Mouse (Mus musculus): ENCODE data around the gene Sox13. TPM values are rescaled to one million over a fixed set of nuclear protein-coding genes. Genes with fewer than 3 reads are reported as not detected.

Sox13 gene
- polyA plus RNA-seq, 1 experiment from 2014 or later: 0.24 TPM

- Histone ChIP-seq H3K79me2 (ENCODE audit: inconsistent target) (no peaks in the 10 kb centered on the region), H3K36me3 (ENCODE audit: inconsistent target) (no peaks in the 10 kb centered on the region), H3K27ac (no peak overlapping the region), H3K4me3 (ENCODE audit: inconsistent target) (peak overlapping the region; percentile 15; the same call in 1 of the 2 replicates)
- 7% methylated on average over 28 of the region's 28 CpGs for WGBS (ENCODE audit: missing documents)
These were observed 5.9 kb downstream of the Sox13 start for GRCm38 (mm10) chr1:133418164-133418800.

GRCm38 (mm10) chr1:133417539-133417938 is 6.6 kb downstream of the Sox13 start:
- Histone ChIP-seq H3K36me3 (ENCODE audit: inconsistent target) (no peaks in the 10 kb centered on the region), H3K27ac (no peak overlapping the region), H3K4me3 (ENCODE audit: inconsistent target) (0 out of 2 replicates have a peak overlapping the region, but pooled peaks have one; percentile 15), H3K79me2 (ENCODE audit: inconsistent target) (no peaks in the 10 kb centered on the region)
- WGBS (ENCODE audit: missing documents): 54% methylated on average over 1 of the region's 1 CpGs

- Histone ChIP-seq H3K4me3 (ENCODE audit: inconsistent target) (no peak overlapping the region), H3K79me2 (ENCODE audit: inconsistent target) (no peaks in the 10 kb centered on the region), H3K27ac (no peak overlapping the region), H3K36me3 (ENCODE audit: inconsistent target) (no peaks in the 10 kb centered on the region)
- 70% methylated on average over 3 of the region's 3 CpGs for WGBS (ENCODE audit: missing documents)
These were observed 7.1 kb downstream of the Sox13 start for GRCm38 (mm10) chr1:133417113-133417512.

GRCm38 (mm10) chr1:133416472-133416871 is 7.7 kb downstream of the Sox13 start:
- H3K36me3 ChIP-seq (ENCODE audit: inconsistent target): no peaks in the 10 kb centered on the region
- no peaks in the 10 kb centered on the region for H3K79me2 ChIP-seq (ENCODE audit: inconsistent target)
- H3K27ac ChIP-seq: no peak overlapping the region
- 73% methylated on average over 7 of the region's 7 CpGs for WGBS (ENCODE audit: missing documents)
- H3K4me3 ChIP-seq (ENCODE audit: inconsistent target): no peak overlapping the region

GRCm38 (mm10) chr1:133415505-133415904 is 8.7 kb downstream of the Sox13 start:
- Histone ChIP-seq H3K36me3 (ENCODE audit: inconsistent target) (no peaks in the 10 kb centered on the region), H3K79me2 (ENCODE audit: inconsistent target) (no peaks in the 10 kb centered on the region), H3K4me3 (ENCODE audit: inconsistent target) (no peak overlapping the region), H3K27ac (no peak overlapping the region)
- WGBS (ENCODE audit: missing documents): 97% methylated on average over 5 of the region's 6 CpGs

- Histone ChIP-seq H3K27ac (no peak overlapping the region), H3K79me2 (ENCODE audit: inconsistent target) (no peaks in the 10 kb centered on the region)
- WGBS (ENCODE audit: missing documents): 90% methylated on average over 7 of the region's 7 CpGs
These were observed 9.1 kb downstream of the Sox13 start for GRCm38 (mm10) chr1:133415086-133415485.

GRCm38 (mm10) chr1:133412941-133413340 is 11.2 kb downstream of the Sox13 start:
- Histone ChIP-seq H3K36me3 (ENCODE audit: inconsistent target) (no peaks in the 10 kb centered on the region), H3K79me2 (ENCODE audit: inconsistent target) (no peaks in the 10 kb centered on the region), H3K4me3 (ENCODE audit: inconsistent target) (no peak overlapping the region), H3K27ac (no peak overlapping the region)
- WGBS (ENCODE audit: missing documents): 35% methylated on average over 9 of the region's 9 CpGs

More at GRCm38 (mm10) chr1:133415086-133415485, 9.1 kb downstream of the Sox13 start:
- no peaks in the 10 kb centered on the region for H3K36me3 ChIP-seq (ENCODE audit: inconsistent target)
- H3K4me3 ChIP-seq (ENCODE audit: inconsistent target): no peak overlapping the region

- Histone ChIP-seq H3K27ac (no peak overlapping the region), H3K4me3 (ENCODE audit: inconsistent target) (no peak overlapping the region), H3K79me2 (ENCODE audit: inconsistent target) (no peaks in the 10 kb centered on the region), H3K36me3 (ENCODE audit: inconsistent target) (no peaks in the 10 kb centered on the region)
- 91% methylated on average over 8 of the region's 8 CpGs for WGBS (ENCODE audit: missing documents)
These were observed 12.6 kb downstream of the Sox13 start for GRCm38 (mm10) chr1:133411506-133412147.

- WGBS (ENCODE audit: missing documents): 92% methylated on average over 9 of the region's 9 CpGs
- H3K27ac ChIP-seq: no peak overlapping the region
- H3K79me2 ChIP-seq (ENCODE audit: inconsistent target): no peaks in the 10 kb centered on the region
- H3K4me3 ChIP-seq (ENCODE audit: inconsistent target): no peak overlapping the region
- H3K36me3 ChIP-seq (ENCODE audit: inconsistent target): no peaks in the 10 kb centered on the region
These were observed 14.4 kb downstream of the Sox13 start for GRCm38 (mm10) chr1:133409786-133410185.

- Histone ChIP-seq H3K27ac (no peak overlapping the region), H3K79me2 (ENCODE audit: inconsistent target) (no peaks in the 10 kb centered on the region), H3K4me3 (ENCODE audit: inconsistent target) (no peak overlapping the region), H3K36me3 (ENCODE audit: inconsistent target) (no peaks in the 10 kb centered on the region)
- WGBS (ENCODE audit: missing documents): 100% methylated on average over 6 of the region's 6 CpGs
These were observed 15.2 kb downstream of the Sox13 start for GRCm38 (mm10) chr1:133408880-133409516.

GRCm38 (mm10) chr1:133408321-133408720 is 15.9 kb downstream of the Sox13 start:
- H3K79me2 ChIP-seq (ENCODE audit: inconsistent target): no peaks in the 10 kb centered on the region
- WGBS (ENCODE audit: missing documents): 97% methylated on average over 9 of the region's 9 CpGs
- H3K27ac ChIP-seq: no peak overlapping the region
- H3K4me3 ChIP-seq (ENCODE audit: inconsistent target): no peak overlapping the region
- no peaks in the 10 kb centered on the region for H3K36me3 ChIP-seq (ENCODE audit: inconsistent target)

- 75% methylated on average over 6 of the region's 6 CpGs for WGBS (ENCODE audit: missing documents)
- Histone ChIP-seq H3K79me2 (ENCODE audit: inconsistent target) (no peaks in the 10 kb centered on the region), H3K4me3 (ENCODE audit: inconsistent target) (no peak overlapping the region), H3K27ac (no peak overlapping the region), H3K36me3 (ENCODE audit: inconsistent target) (no peaks in the 10 kb centered on the region)
These were observed 16.7 kb downstream of the Sox13 start for GRCm38 (mm10) chr1:133407436-133407835.

GRCm38 (mm10) chr1:133406614-133407013 is 17.6 kb downstream of the Sox13 start:
- Histone ChIP-seq H3K36me3 (ENCODE audit: inconsistent target) (no peaks in the 10 kb centered on the region), H3K27ac (no peak overlapping the region), H3K79me2 (ENCODE audit: inconsistent target) (no peaks in the 10 kb centered on the region), H3K4me3 (ENCODE audit: inconsistent target) (no peak overlapping the region)
- WGBS (ENCODE audit: missing documents): 58% methylated on average over 7 of the region's 7 CpGs

GRCm38 (mm10) chr1:133404005-133404404 is 20.2 kb downstream of the Sox13 start:
- 81% methylated on average over 4 of the region's 4 CpGs for WGBS (ENCODE audit: missing documents)
- Histone ChIP-seq H3K4me3 (ENCODE audit: inconsistent target) (no peak overlapping the region), H3K36me3 (ENCODE audit: inconsistent target) (no peaks in the 10 kb centered on the region), H3K79me2 (ENCODE audit: inconsistent target) (no peaks in the 10 kb centered on the region), H3K27ac (no peak overlapping the region)

Data from macrophage (primary cell).